Mouse (Mus musculus) mouse embryonic stem cell (cell line): ENCODE results near the gene Lenep.

Experiments
- in situ Hi-C, 2 experiments: fragments of 300-500 bp; cut with MboI; formaldehyde crosslinking; loops; 1 replicate in 1 of 2; 3 replicates in 1 of 2; pipeline ENCODE4 v1.14.3; 2019 to 2020; ENCODE audit warnings: low sequenced_read_pairs in 2 of 2, low pct_unique_long_range_greater_than_20kb in 1 of 2, mixed read lengths in 1 of 2; ENCODE audit not compliant: unreplicated experiment in 1 of 2

The Lenep gene

GRCm38 (mm10) chr3:89382033-89382882 lies 20.3 kb downstream of the Lenep start:
- in situ Hi-C loops: no loop called here

GRCm38 (mm10) chr3:89381233-89381632 lies 21.4 kb downstream of the Lenep start:
- in situ Hi-C loops: no loop called here

DNA sequence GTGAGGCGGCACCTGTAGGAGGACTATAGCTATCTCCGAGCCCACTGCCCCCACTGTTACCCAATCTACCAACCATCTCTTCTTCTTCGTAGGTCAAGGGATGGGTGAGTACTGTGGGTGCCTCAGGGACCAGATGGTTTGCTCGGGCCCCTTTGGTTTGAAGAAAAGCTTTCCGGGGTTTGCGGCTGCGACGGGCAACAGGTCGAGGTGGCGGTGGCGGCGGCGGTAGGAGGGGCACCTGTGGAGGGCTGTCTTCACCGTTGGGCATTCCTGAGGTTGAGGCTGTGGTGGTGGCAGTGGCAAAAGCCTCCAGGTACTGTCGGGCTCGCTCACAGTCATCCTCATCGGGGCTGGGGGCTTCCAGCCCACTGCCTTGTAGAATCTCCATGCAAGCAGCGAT lies 21.9 kb downstream of the Lenep start:
- in situ Hi-C loops: no loop called here

DNA sequence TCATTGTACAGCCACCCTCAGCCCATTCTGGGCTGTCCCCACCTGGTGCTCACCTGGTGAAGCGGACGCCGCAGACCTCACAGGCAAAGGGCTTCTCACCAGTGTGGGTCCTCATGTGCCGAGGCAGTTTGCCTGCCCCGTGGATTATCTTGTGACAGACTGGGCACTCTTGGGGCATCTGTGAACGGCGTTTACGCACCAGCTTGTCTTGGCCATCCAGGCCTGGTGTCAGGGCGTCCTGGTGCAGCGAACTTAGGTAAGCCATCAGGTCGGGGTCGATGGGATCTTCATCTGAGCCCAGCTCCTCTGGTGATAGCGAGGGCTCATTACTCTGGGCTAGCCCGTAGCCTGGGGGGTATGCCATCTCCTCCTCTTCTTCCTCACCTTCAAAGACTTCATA lies 22.3 kb downstream of the Lenep start:
- in situ Hi-C loops: no loop called here

DNA sequence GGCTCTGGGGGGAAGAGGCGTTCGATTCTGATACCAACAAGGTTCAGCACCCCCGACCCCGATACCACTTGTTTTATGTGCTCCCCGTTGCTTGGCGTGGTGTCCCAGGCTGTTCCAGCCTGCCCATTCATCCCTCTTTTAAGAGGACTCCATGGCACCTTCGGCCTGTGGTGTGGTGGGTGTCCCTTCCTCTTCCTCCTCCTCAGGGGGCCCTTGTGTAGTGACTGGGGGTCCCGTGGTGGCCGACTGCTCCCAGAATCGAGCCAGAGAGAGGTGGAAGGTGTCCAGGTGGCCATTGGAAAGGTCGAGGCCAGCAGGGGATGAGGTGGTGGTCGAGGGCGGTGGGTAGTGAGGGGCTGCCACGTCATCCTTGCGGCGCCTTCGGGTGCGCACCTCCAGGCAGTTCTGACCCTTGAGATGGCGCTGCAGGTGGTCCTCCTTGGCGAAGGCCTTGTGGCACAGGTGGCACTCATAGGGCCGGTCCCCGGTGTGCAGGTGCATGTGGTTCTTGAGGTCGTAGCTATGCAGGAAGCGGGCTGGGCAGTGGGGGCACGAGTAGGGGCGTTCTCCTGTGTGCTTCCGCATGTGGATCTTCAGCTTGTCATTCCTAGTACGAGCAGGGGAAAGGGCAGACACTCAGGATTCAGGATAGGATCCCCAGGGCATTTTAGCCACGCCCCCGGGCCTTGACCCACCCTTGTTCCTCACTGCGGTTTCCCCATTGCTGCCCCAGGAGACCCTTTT lies 23.0 kb downstream of the Lenep start:
- in situ Hi-C loops: no loop called here

GRCm38 (mm10) chr3:89378394-89379067 lies 24.1 kb downstream of the Lenep start:
- in situ Hi-C loops: no loop called here

DNA sequence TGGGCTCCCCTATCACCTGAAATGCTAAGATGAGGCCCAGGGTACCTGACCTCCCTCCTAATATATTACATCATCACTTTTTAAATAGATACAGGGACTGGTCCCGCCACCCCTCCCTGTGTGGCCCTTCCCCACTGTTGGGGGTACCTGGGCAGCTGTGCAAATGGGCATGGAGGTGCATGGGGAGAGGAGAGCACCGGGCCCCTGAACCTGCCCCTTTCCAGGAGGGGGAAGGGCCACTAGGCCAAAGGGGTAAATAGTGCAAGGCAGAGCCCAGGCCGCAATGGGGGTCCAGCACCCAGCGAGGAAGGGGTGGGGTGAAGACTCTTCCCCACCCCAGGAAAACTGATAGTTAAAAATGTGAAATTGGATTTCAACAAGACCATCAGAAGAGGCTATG lies 24.8 kb downstream of the Lenep start:
- in situ Hi-C loops: no loop called here

DNA sequence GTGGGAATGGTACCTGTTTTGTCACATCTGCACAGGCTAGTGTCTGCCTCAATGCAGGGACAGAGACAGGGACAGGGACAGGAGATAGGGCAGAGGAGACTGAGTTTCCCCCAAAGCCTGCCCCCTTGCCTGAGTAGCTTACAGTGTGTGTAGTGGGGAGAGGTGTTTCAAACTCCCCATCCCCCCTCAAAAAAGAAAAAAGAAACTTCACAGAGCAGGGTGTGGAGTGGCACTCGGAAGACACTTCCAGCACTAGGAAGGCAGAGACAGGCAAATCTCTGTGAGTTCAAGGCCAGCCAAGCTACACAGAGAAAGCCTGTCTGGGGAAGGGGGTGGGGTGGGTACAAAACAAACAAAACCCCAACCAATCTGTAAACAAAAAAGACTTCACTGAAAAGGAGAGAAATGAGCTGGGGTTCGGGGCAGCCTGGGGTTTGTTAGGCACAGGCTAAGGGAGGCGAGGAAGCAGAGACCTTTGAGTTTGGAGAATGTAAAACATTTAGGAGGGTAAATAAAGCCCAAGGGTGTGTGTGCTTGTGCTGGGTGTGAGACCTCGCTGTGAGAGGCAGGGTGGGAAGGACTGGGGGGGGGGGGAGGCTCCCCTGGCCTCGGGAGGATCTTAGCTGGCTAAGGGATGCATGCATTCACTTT lies 28.9 kb downstream of the Lenep start:
- in situ Hi-C loops: no loop called here

GRCm38 (mm10) chr3:89367338-89367737 lies 35.3 kb downstream of the Lenep start:
- in situ Hi-C loops: no loop called here

- in situ Hi-C loops: no loop called here
Observed at GRCm38 (mm10) chr3:89365486-89366414, 36.8 kb downstream of the Lenep start.

GRCm38 (mm10) chr3:89365153-89365485 lies 37.5 kb downstream of the Lenep start, which contains the start of gene Dcst1:
Gene Dcst1, minus strand, starts transcription at chr3:89365253.
- in situ Hi-C loops: no loop called here

- in situ Hi-C loops: no loop called here
Observed at GRCm38 (mm10) chr3:89364631-89365030, 38.0 kb downstream of the Lenep start.

GRCm38 (mm10) chr3:89361675-89362074 lies 40.9 kb downstream of the Lenep start, which contains the start of gene Dcst2:
Gene Dcst2, plus strand, starts transcription at chr3:89361975.
- in situ Hi-C loops: no loop called here

- in situ Hi-C loops: no loop called here
Observed at GRCm38 (mm10) chr3:89360237-89360636, 42.4 kb downstream of the Lenep start.

- in situ Hi-C loops: no loop called here
Observed at GRCm38 (mm10) chr3:89359630-89360029, 43.0 kb downstream of the Lenep start.

DNA sequence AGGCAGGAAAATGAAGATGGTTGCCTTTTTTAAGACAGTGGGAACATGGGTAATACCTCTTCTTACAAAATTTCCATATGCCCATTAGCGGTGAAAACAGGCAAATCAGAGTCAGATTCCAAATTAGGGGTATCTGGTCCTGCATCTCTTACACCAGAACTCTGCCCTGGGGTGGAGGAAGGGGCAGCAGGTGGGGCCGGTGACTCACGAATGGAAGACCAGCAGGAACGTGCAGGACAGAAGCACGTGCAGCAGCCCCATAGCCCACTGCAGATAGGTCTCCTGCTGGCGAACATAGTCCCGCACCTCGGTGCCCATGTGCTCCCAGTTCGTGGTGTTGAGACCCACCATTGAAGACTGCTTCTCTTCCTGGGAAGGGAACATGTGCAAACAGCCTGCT lies 46.6 kb downstream of the Lenep start:
- in situ Hi-C loops: no loop called here

- in situ Hi-C loops: no loop called here
Observed at GRCm38 (mm10) chr3:89355512-89355902, 47.1 kb downstream of the Lenep start.
